Mouse (Mus musculus): Measurements from ENCODE around the gene Pcdh7. TPM values are rescaled to one million over a fixed set of nuclear protein-coding genes. Genes with fewer than 3 reads are reported as not detected.

Gene Pcdh7
- 30.9 TPM for polyA plus RNA-seq (2014; fragmentation: Illumina TruSeq; extraction: RNeasy Lipid Tissue Mini Kit (QIAGEN cat#74804); ENCODE audit: low read depth, low replicate concordance)

DNA sequence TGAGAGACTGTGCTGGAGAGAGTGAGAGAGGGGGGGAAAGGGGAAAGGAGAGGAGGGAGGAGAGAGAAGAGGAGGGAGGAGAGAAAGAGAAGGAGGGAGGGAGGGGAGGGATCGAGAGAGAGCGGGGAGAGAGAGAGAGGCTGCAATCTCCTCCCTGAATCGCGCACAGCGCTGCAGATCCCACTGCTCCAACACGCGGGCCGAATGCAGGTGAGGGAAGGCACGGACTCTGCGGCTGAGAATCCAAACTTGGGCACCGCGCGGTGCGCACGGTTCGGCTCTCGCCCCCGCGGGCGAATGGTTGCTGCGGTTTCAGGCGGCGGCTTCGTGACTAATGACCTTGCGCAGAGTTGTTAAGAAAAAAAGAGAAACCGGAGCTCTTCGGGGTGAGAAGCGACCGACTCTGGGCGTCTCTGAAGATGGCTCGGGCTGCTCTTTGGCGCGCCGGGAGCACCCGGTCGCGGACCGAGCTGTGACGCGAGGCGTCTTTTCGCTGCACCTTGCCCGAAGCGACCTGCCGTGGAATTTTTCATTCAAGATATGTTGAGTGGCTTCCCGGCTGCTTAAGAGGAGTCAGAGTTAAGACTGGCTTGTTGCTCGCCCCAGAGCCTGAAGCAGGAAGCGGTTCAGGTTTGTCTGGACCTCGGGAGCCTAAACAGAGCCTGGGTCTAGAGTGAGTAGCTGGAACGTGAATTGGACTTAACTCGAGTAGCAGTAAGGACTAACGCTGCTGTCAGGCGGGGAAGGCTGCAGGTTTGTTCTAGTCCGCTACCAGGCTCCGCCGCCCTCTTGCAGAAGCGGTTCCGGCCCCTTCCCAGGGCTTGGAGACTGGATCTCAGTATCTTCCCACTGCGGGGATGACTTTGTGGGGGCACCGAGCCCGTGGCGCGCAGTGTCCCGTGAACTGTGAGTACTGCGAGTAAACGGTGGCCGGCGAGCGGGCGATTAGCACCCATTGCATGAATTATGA, at the start of gene Pcdh7:
Gene Pcdh7, plus strand, starts transcription at position 62 of the 970 bp plus-strand sequence.

All from sigmoid colon, adult 10 weeks (tissue).